Mouse (Mus musculus) left cerebral cortex, adult 18-20 months (tissue): ENCODE results near the gene Rwdd4a. TPM values are rescaled to one million over a fixed set of nuclear protein-coding genes. Genes with fewer than 3 reads are reported as not detected.

Experiments used
- DNase-seq, 2 experiments: peaks; one replicate each; pipeline ENCODE4 v3.0.0; 2021 to 2022; ENCODE audit warnings: low spot score in 2 of 2, mixed read lengths in 1 of 2
- long read RNA-seq, 2 experiments: library from polyadenylated mRNA; stranded (forward); transcript quantifications; one replicate each; pipeline ENCODE4 v2.0.0; 2021
- total RNA-seq, 2 experiments: library from RNA; stranded (reverse); gene quantifications; 2 replicates each; pipeline ENCODE4 v1.2.3; 2021

Rwdd4a gene
- total RNA-seq, result 10 to 100 TPM; 33.3 to 37.7 TPM
- long read RNA-seq, experiment 1, partial matches to known transcripts, result 0 of 38 reads
- long read RNA-seq, experiment 1, other reads (novel, unspliced or antisense), result 37 of 38 reads
- long read RNA-seq, experiment 2, partial matches to known transcripts, result 0 of 28 reads
- long read RNA-seq, experiment 2, other reads (novel, unspliced or antisense), result 28 of 28 reads

DNA sequence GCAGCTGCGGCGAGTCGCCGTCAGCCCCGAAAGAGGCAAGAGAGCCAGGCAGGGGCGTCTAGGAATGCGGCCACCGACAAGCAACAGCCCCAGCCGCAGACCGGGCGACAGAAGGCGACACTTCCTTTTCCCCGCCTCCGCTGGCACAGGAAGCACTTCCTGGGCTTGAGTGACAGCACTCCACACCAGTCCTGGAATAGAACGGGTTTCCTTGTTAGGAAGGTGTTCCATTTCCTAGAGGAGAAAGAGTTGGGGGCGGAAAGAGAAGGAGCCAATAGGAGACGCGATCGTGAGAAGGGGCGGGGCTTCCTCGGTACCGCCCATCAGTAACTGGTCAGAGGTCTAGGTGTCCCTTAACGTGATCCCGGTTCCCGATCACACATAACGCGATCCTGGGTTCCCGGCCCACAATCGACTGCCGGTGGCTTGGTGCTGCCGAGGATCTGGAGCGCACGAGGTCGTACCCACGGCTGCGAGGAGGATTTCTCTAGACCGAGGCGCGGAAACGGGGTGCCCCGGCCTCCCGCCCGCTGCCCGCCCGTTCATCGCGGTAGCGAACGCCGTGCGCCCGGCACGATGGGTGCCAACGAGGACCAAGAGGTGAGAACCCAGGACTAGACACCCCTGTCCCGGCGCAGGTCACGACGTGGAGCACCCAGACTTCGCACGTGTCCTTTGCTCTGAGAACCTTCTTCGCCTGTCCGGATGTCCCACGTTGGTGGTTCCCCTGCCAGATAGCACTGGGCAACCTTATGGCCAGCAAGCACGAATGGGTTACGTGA lies at the start of gene Rwdd4a, which contains the start of gene Trappc11:
TSS of gene Rwdd4a (plus strand) at position 321 of the 782 bp plus-strand sequence.
TSS of gene Trappc11 (minus strand) at position 127 of the 782 bp plus-strand sequence.
- peak; percentile 95 to 96 for DNase-seq

DNA sequence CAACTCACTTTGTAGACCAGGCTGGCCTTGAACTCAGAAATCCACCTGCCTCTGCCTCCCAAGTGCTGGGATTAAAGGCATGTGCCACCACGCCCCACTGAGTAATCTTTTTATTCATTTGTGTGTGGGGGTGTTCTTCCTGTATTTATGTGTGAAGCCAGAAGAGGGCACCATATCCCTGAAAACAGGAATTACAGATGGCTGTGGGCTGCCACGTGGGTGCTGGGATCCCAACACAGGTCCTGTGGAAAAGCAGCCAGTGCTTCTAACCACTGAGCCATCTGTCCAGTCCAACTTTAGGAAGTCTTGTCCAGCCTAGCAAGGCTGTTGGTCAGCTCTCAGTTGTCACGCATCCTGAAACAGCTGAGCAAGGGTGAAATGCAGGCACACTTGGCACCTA lies 46.2 kb upstream of the Rwdd4a start:
- no peak for DNase-seq

DNA sequence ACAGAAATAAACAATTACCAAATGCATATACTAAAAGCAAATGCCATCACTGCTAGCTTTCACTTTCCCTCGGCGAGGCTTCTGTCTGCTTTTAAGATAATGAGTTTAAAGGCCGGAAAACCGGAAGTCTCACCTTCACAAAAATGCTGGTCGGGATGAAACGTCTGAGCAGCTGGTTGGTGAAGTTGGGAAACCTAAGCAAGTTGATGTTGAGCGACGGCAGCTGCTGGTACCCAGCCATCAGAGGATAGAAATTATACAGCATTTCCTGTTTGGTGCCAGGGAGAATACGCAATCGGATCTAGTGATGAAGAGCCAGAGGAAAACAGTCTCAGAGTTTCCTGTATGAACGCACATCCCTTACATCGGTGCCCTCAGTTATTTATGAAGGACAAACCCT lies 40.4 kb upstream of the Rwdd4a start:
- DNase-seq, result no peak

GRCm38 (mm10) chr8:47494602-47495153 lies 38.8 kb upstream of the Rwdd4a start:
- DNase-seq, result no peak

GRCm38 (mm10) chr8:47495428-47495827 lies 38.0 kb upstream of the Rwdd4a start:
- DNase-seq, result no peak

GRCm38 (mm10) chr8:47501994-47502393 lies 31.5 kb upstream of the Rwdd4a start:
- DNase-seq, result no peak

DNA sequence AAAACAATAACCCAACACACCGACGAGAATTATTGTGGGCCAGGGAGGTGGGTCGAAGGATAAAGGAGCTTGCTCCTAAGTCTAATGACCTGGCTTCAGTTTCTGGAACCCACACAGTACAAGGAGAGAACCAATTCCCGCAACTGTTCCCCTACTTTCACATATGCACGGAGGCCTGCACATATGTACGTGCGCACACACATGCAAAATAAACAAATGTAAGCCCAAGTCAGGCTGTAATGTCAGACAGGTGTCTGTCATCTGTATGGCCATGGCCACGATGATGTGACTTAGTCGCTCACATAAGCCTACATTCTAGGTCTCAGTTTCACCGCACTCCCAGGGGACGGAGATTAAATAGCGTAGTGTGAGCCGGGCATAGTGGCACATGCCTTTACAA lies 30.9 kb upstream of the Rwdd4a start:
- DNase-seq, result no peak

DNA sequence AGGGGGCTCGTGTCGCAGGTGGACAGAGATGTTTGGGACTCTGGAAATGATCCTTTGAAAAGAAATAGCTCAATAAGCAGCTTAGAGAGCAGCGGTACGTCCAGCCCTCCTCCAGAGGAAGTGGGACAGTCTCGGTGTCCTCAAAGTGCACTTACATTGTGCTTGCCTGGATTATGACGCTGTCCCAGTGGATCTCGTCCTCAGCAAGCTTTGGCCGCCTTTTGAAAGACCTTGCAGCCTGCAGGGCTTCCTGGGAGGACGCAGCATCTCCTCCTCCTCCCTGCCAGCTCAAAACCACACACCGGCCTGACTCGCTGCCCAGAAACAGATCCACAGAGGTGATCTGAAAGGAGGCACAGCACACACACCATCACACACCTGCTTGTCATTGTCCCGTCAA lies 28.0 kb upstream of the Rwdd4a start:
- no peak for DNase-seq

DNA sequence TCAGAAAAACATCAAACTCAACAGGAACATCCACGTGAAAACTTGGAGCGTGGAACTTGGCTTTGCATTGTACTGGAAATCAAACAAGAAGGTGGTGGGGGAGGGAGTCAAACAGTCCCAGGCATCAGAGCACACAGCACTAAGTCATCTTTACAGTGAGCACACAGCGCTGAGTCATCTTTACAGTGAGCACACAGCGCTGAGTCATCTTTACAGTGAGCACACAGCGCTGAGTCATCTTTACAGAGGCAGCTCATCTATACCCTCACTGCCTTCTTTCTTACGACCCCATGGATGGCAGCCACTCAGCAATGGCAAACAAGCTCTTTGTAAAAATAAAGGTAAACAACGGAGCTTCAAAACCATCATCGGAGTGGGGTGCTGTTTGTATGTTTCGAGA lies 22.5 kb upstream of the Rwdd4a start:
- no peak for DNase-seq

DNA sequence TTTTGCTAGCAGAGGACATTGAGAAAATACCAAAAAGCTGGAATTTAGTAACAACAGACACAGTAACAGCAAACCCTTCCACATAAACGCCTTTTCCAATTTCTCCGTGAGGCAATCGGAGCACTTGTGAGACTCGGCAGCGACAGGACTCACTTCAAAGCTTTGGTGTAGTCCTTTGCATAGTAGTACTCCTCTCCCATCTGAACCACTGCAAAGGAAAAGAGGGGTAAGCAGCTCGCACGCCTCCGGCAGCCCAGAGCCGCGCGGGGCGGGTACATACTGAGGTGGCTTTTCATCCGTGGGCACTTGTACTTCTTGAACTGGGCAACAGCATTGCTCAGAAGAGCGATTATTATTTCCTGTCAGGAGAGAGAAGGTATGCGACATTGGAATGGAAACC lies 19.9 kb upstream of the Rwdd4a start:
- DNase-seq, result no peak

DNA sequence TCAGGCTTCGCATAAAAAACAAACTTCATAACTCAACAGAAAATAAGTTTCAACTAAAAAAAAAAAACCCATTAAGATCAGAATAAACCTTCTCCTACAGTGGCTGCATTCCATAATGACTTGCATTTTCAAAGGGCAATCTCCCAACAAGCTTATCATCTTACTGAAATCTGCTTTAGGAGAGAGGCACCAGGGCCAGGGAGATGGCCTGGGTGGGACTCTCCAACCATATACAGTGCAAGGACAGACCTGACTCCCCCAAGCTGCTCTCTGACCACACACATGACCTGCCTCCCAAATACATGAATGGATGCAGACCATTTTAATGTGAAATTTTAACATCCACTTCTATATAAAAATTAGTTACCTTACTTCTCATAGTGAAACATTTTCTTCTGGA lies 5.4 kb upstream of the Rwdd4a start:
- DNase-seq, result no peak

GRCm38 (mm10) chr8:47538323-47538722 lies 4.9 kb downstream of the Rwdd4a start:
- DNase-seq, result no peak

DNA sequence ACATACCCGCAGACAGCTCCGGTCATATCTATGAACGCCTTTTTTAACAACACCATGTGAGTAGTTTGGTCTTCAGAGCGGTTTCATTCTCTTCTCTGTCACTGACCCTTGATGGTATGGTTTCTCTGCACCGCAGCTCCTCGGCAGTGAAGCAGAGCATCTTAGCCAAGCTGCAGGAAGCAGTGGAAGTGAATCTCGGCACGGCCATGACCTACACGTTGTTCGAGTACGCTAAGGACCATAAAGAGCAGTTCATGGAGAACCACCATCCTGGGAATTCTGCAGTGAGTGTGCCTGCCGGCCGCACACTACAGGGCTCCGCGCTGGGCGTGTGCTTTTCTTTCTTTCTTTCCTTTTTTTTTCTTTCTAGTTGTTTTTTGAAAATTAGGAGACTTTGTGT lies 9.3 kb downstream of the Rwdd4a start:
- DNase-seq, result no peak

DNA sequence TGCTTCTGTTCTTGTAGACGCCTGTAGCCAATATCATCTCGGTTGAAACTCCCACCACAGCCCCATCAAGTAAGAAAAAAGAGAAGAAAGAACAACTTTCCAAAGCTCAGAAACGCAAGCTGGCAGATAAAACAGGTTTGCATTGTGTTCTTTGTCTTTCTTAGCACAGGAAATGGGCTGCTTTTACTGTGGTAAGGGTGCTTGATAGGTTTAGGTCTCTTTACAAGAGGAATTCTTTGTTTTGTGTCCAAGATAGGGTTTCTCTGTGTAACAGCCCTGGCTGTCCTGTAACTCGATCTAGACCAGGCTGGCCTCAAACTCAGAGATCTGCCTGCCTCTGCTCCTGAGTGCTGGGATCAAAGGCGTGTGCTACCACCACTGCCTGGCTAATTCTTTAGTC lies 10.6 kb downstream of the Rwdd4a start:
- no peak for DNase-seq

DNA sequence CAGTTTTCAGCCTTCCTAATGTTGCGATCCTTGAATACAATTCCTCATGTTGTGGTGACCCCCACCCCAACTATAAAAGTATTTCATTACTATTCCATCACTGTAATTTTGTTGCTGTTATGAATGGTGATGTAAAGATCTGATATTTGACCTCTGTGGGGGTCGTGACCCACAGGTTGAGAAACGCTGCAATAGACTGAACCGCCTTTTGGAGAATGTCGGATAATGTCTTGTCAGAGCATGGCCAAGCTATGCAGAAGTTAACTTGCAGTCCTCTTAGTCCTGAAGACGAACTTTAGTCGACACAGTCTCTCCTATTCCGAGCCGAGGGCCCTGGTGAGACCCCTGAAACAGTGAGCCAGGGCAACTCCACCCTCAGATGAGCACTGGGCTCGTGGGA lies 13.6 kb downstream of the Rwdd4a start:
- DNase-seq, result no peak

DNA sequence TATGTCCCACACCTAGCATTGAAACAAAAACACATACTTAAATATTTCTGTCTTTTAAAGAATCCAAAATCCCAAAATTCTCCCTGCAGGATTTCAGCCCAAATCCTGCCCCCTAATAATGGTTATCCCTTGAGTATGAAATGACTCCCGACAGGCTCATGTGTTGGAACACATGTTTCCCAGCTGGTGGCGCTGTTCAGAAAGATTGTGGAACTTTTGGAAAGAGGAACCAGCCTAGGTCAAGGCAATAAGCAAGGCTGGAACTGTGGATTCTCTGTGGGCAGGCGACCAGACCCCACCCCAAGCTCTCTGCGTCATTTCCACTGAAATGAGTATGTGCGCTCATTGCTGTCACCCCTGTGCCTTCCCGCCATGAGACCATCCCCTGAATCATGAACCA lies 20.1 kb downstream of the Rwdd4a start:
- no peak for DNase-seq

DNA sequence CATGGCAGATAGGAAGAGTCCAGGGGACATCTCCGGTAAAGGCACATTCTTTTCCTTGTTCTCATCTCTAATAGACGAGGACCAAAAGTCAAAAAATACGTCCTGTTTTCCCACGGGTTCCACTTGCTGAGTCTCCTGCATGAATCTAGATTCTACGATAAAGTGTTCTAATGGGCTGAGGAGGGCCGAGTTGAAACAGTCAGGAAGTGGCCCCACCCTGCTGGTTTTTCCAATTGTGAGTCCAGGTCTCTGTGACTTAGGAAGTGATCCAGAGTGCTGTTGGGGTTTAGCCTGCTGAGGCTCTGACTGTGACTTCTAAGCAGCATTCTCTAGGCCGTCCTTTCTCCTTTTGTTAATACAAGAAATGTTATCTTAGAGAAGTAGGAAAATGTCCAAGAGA lies 23.0 kb downstream of the Rwdd4a start:
- DNase-seq, result no peak

GRCm38 (mm10) chr8:47558274-47558673 lies 24.8 kb downstream of the Rwdd4a start:
- no peak for DNase-seq

GRCm38 (mm10) chr8:47560801-47561200 lies 27.3 kb downstream of the Rwdd4a start:
- no peak for DNase-seq

- no peak for DNase-seq
Observed at GRCm38 (mm10) chr8:47566551-47566950, 33.1 kb downstream of the Rwdd4a start.

DNA sequence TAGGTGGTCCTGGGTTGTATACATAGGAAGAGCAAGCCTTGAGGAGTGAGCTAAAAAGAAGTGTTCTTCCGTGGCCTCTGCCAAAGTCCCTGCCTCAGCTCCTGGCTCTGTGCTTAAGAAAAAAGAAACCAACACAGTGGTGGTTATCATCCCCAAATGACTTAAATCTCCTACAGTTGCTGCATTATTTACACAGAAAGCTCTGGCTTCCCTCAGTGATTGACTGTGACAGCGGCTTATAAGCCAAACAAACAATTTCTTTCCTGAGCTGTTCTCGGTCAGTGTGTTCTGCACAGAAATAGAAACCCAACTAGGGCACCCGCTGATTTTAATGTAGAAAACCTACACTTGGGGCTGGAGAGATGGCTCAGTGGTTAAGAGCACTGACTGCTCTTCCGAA lies 34.6 kb downstream of the Rwdd4a start:
- no peak for DNase-seq

DNA sequence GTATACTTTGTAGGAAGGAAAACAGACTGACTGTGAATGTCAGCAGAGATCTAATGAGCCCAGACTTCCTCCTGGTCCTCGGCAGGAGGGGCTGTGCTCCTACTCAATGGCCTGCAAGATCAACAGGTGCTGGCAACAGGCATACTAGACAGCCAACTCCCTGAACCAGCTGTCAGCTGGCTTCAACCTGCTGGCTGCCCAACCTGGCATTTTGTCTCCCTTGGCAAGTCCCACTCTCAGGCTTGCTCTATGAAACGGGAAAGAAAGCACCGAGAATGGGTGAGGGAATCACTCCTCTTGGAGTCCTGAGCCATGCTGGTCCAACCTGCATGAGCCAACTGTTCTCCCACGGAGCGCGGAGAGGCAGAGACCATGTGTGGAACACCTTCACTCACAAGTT lies 36.7 kb downstream of the Rwdd4a start:
- no peak for DNase-seq

GRCm38 (mm10) chr8:47573482-47573881 lies 40.0 kb downstream of the Rwdd4a start:
- no peak for DNase-seq
